Mouse (Mus musculus): ENCODE data around the gene Dcaf12.

Gene Dcaf12

DNA sequence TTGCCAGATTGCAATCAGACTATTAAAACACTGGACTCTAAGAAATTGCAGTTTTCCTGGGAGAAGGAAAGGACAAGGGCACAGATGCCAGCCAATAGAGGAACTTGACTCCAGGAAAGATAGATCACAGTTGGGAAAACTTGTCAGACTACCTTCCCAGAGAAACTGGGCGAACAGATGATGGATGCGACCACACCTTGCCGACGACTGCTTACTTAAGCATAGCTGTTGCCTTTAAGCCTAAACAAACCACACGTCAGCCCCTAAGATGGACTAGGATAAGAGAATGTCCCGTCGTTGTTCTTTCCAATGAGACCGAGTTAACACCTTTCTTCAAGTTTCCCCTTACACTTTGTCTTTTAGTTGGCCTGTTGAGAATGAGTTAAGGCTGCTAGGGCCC is 484 bp upstream of the Dcaf12 start:
- in situ Hi-C loops (cut with MboI; ENCODE audit: low pct_unique_long_range_greater_than_20kb in 1 of 2, low sequenced_read_pairs in 2 of 2, unreplicated experiment in 1 of 2): no loop called here

GRCm38 (mm10) chr4:41313722-41314121 is 967 bp downstream of the Dcaf12 start:
- in situ Hi-C loops (cut with MboI; ENCODE audit: low pct_unique_long_range_greater_than_20kb in 1 of 2, low sequenced_read_pairs in 2 of 2, unreplicated experiment in 1 of 2): no loop called here

- in situ Hi-C loops (cut with MboI; ENCODE audit: low pct_unique_long_range_greater_than_20kb in 1 of 2, low sequenced_read_pairs in 2 of 2, unreplicated experiment in 1 of 2): no loop called here
Observed at GRCm38 (mm10) chr4:41310567-41311563, 3.8 kb downstream of the Dcaf12 start.

DNA sequence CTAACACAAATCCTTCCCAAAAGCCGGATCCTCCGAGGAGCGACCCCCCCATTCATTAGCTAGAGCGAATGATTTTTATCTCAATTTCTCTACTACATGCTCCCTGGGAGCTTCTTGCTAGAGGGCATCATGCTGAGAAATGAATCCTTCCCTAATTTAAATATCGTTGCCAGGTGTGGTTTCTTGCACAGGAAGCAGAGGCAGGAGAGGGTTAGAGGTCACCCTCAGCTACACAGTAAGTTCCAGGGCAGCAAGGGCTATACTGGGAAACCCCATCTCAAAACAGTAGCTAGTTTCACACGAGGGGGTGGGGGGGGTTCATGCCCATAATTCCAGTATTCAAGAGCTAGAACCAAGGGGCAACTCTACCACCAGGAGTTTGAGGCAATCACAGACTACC is 7.3 kb downstream of the Dcaf12 start:
- in situ Hi-C loops (cut with MboI; ENCODE audit: low pct_unique_long_range_greater_than_20kb in 1 of 2, low sequenced_read_pairs in 2 of 2, unreplicated experiment in 1 of 2): loop anchor here in 1 of 2 experiments (5.0 kb wide), 1 partner anchor 35 kb away; no protein-coding TSS in a partner anchor

- in situ Hi-C loops (cut with MboI; ENCODE audit: low pct_unique_long_range_greater_than_20kb in 1 of 2, low sequenced_read_pairs in 2 of 2, unreplicated experiment in 1 of 2): no loop called here
Observed at GRCm38 (mm10) chr4:41304302-41304701, 10.4 kb downstream of the Dcaf12 start.

GRCm38 (mm10) chr4:41303671-41304070 is 11.0 kb downstream of the Dcaf12 start:
- in situ Hi-C loops (cut with MboI; ENCODE audit: low pct_unique_long_range_greater_than_20kb in 1 of 2, low sequenced_read_pairs in 2 of 2, unreplicated experiment in 1 of 2): no loop called here

GRCm38 (mm10) chr4:41298976-41299375 is 15.7 kb downstream of the Dcaf12 start:
- in situ Hi-C loops (cut with MboI; ENCODE audit: low pct_unique_long_range_greater_than_20kb in 1 of 2, low sequenced_read_pairs in 2 of 2, unreplicated experiment in 1 of 2): no loop called here

DNA sequence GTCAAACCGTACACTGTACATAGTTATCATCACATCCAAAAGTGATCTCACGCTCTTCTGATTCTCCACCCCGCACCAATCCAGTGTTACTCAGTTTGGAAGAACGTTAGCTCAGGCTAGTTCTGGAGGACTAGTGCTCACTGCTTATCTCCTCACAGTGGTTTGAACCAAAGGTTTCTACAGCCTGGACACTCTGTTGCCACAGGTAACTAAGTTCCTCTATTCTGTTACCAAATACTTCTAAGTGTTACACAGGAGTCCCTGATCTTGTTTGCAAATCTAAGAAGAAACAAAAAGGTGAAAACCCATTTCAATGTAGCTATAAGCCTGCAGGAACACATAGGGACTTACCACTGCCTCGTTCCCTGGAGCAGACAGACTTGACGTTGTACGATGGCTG is 18.7 kb downstream of the Dcaf12 start:
- in situ Hi-C loops (cut with MboI; ENCODE audit: low pct_unique_long_range_greater_than_20kb in 1 of 2, low sequenced_read_pairs in 2 of 2, unreplicated experiment in 1 of 2): no loop called here

DNA sequence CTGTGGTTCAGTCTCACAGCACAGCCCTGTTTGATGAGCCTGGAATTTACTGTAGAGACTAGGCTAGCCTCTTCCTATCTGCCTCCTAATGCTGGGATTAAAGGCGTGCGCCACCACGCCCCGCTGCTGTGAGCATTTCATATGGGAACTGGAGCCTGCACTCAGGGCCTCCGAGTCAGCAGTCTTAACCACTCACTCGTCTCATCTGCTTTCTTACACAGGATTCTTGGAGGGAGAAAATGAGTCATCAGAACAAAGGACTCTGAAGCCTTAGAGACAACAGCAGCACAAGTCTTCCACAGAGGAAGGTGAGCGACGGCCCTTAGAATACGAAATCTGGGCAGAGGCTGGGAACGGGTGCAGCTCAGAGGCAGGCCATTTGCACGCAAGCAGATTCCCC is 19.2 kb downstream of the Dcaf12 start:
- in situ Hi-C loops (cut with MboI; ENCODE audit: low pct_unique_long_range_greater_than_20kb in 1 of 2, low sequenced_read_pairs in 2 of 2, unreplicated experiment in 1 of 2): no loop called here

GRCm38 (mm10) chr4:41293907-41294306 is 20.8 kb downstream of the Dcaf12 start:
- in situ Hi-C loops (cut with MboI; ENCODE audit: low pct_unique_long_range_greater_than_20kb in 1 of 2, low sequenced_read_pairs in 2 of 2, unreplicated experiment in 1 of 2): no loop called here

- in situ Hi-C loops (cut with MboI; ENCODE audit: low pct_unique_long_range_greater_than_20kb in 1 of 2, low sequenced_read_pairs in 2 of 2, unreplicated experiment in 1 of 2): no loop called here
Observed at GRCm38 (mm10) chr4:41289802-41290201, 24.9 kb downstream of the Dcaf12 start.

DNA sequence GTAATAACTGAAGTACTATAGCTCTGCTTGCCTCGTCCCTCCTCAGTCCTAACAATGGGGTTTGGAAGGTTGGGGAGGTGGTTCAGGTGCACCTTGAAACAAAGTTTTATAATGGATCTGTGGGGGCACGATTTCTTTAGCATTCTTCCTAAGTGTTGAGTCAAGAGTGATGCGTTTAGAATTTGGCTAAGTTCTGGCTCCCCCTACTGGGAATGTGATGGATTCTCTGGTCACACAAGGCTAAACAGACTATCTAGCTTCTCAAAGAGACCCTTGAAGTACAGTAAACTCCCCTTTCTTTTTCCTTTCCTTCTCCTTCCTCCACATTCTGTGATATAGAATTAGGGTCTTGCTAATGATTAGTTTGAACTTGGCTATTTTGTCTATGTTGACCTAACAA is 28.3 kb downstream of the Dcaf12 start:
- in situ Hi-C loops (cut with MboI; ENCODE audit: low pct_unique_long_range_greater_than_20kb in 1 of 2, low sequenced_read_pairs in 2 of 2, unreplicated experiment in 1 of 2): no loop called here

DNA sequence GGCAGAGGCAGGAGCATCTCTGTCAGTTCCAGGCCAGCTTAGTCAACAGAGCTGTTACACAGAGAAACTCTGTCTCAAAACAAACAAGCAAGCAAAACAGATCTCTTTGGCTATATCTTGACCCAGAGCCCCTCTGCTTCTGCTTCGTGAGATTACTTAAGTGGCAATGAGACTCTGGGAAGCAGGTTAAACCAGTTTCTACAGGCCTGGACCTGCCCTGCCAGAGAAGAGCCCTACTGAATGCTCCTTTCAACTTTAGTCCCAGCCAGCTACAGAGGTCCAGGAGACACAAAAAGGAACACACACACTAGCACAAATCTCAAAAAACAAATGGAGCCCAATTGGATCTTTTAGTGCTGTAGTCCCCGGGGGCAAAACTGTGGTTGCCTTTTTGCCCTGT is 30.6 kb downstream of the Dcaf12 start:
- in situ Hi-C loops (cut with MboI; ENCODE audit: low pct_unique_long_range_greater_than_20kb in 1 of 2, low sequenced_read_pairs in 2 of 2, unreplicated experiment in 1 of 2): no loop called here

DNA sequence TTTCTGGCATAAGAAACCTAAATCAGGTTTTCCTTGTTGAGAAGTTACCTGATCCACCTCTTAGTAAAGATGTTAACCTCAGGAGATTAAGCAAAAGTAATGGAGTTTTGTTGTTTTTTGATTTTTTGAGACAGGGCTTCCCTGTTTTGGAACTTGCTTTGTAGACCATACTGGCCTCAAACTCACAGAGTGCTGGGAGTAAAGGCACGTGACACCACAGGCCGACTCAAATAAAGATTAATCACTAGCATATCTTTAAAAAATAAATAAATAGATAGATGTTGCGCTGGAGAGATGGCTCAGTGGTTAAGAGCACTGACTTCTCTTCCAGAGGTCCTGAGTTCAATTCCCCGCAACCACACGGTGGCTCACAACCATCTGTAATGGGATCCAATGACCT is 38.8 kb downstream of the Dcaf12 start:
- in situ Hi-C loops (cut with MboI; ENCODE audit: low pct_unique_long_range_greater_than_20kb in 1 of 2, low sequenced_read_pairs in 2 of 2, unreplicated experiment in 1 of 2): no loop called here

GRCm38 (mm10) chr4:41274980-41275850 is 39.5 kb downstream of the Dcaf12 start, which contains the start of gene Ubap2:
TSS of gene Ubap2 (minus strand) at chr4:41275144.
- in situ Hi-C loops (cut with MboI; ENCODE audit: low pct_unique_long_range_greater_than_20kb in 1 of 2, low sequenced_read_pairs in 2 of 2, unreplicated experiment in 1 of 2): no loop called here

GRCm38 (mm10) chr4:41274377-41274979 is 40.2 kb downstream of the Dcaf12 start:
- in situ Hi-C loops (cut with MboI; ENCODE audit: low pct_unique_long_range_greater_than_20kb in 1 of 2, low sequenced_read_pairs in 2 of 2, unreplicated experiment in 1 of 2): no loop called here

DNA sequence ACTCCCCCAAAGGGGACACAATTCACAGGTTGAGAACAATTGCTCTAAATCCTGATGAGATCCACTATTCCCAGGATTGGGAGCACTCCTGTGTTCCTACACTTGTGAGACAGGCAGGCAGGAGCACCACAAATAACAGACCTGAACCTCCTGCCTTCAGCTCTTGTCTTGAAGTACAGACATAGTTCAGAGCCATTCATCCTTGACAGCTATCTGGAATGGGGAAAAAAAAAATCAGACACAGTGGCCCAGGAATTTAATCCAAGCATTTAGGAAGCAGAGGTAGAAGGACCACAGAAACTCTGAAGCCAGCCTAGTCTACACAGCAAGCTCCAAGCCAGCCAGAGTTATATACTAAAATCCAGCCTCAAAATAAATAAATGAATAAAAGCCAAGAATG is 46.6 kb downstream of the Dcaf12 start:
- in situ Hi-C loops (cut with MboI; ENCODE audit: low pct_unique_long_range_greater_than_20kb in 1 of 2, low sequenced_read_pairs in 2 of 2, unreplicated experiment in 1 of 2): no loop called here

- in situ Hi-C loops (cut with MboI; ENCODE audit: low pct_unique_long_range_greater_than_20kb in 1 of 2, low sequenced_read_pairs in 2 of 2, unreplicated experiment in 1 of 2): no loop called here
Observed at GRCm38 (mm10) chr4:41266350-41266749, 48.3 kb downstream of the Dcaf12 start.

DNA sequence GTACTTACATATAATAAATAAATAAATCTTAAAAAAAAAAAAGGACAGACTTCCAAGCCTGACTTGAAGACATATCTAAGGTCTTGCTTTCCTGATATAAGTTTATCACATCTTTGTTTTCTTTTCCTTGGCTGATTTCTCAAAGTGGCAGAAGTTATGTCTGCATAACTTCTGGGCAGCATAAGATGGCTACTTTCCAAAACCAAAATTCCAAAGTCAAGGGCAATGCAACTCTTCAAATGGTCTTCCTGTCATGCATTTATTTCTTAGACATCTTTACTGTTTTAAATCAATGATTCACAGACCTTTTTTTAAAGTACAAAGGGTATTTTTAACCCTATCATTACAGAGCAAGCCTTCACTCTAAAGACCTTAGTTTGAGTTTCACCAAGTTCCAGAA is 54.0 kb downstream of the Dcaf12 start:
- in situ Hi-C loops (cut with MboI; ENCODE audit: low pct_unique_long_range_greater_than_20kb in 1 of 2, low sequenced_read_pairs in 2 of 2, unreplicated experiment in 1 of 2): no loop called here

Measured in mouse embryonic stem cell (cell line).